Mouse (Mus musculus) hindbrain, embryonic 12.5 days (tissue): ENCODE measurements at regions not wholly inside any gene's neighbourhood (a gene's known extent, or its start where the extent isn't known, plus 50 kb on each side); places are given as distances from the start of the nearest gene placed in this dataset.

ENCODE experiments used
- ATAC-seq: fragments of 200-750 bp; cut with Nextera tagmentation; 2 replicates; pipeline ENCODE4 v1.8.0; 2017; ENCODE audit warnings: moderate TSS enrichment; ENCODE audit not compliant: low FRiP score
- H3K27ac ChIP-seq: fragments of 300-500 bp; sonication (generic); 2 replicates; pipeline ENCODE4 v1.5.1; 2016; ENCODE audit warnings: mild to moderate bottlenecking
- H3K27me3 ChIP-seq: fragments of 300-500 bp; sonication (generic); 2 replicates; pipeline ENCODE4 v1.6.1; 2016; ENCODE audit warnings: mild to moderate bottlenecking
- H3K36me3 ChIP-seq: fragments of 300-500 bp; sonication (generic); 2 replicates; pipeline ENCODE4 v1.6.1; 2016; ENCODE audit warnings: mild to moderate bottlenecking
- H3K4me1 ChIP-seq: fragments of 300-500 bp; sonication (generic); 2 replicates; pipeline ENCODE4 v1.6.1; 2016
- H3K4me2 ChIP-seq: fragments of 300-500 bp; sonication (generic); replicated peaks from 2 replicates; pipeline ENCODE4 v1.6.1; 2016; ENCODE audit warnings: mild to moderate bottlenecking
- H3K4me3 ChIP-seq: fragments of 300-500 bp; sonication (generic); 2 replicates; pipeline ENCODE4 v1.5.1; 2016; ENCODE audit warnings: mild to moderate bottlenecking
- H3K9ac ChIP-seq: fragments of 300-500 bp; sonication (generic); 2 replicates; pipeline ENCODE4 v1.6.1; 2016; ENCODE audit warnings: mild to moderate bottlenecking, moderate library complexity
- H3K9me3 ChIP-seq: fragments of 300-500 bp; sonication (generic); replicated peaks from 2 replicates; pipeline ENCODE4 v1.6.1; 2016; ENCODE audit warnings: mild to moderate bottlenecking
- WGBS: fragments of 180-500 bp; shearing (Covaris S2); methylation state at CpG from one replicate; pipeline ENCODE4 v1.1.7; 2016; 5-methylcytosine and 5-hydroxymethylcytosine counted together

DNA sequence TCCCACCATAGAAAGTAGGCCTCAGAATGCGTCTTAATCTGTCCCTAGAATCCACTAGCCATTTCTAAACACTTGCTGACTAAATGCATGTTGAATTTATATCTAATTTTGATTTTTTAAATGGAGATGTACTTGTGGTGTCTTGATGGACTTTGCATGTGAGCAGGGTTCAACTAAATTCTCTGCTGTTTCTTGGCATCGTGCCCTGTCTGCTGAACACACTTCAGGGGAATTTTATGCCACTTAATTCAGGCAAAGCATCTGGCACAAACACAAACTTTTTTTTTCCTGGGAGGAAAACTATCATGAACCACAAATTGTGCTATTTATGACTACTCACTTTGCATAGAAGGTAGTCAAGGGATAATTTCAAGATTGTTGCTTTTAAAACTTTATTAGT, 87.7 kb downstream of the Stc2 start:
- H3K9ac ChIP-seq: no peak overlapping the region
- H3K4me1 ChIP-seq: no peaks in the 10 kb centered on the region
- no peak overlapping the region for H3K4me3 ChIP-seq
- H3K27ac ChIP-seq: no peak overlapping the region
- ATAC-seq: no peak
- no peaks in the 10 kb centered on the region for H3K36me3 ChIP-seq
- no peaks in the 10 kb centered on the region for H3K9me3 ChIP-seq
- 84% methylated on average over 2 of the region's 2 CpGs for WGBS
- no peak overlapping the region for H3K4me2 ChIP-seq
- H3K27me3 ChIP-seq: no peaks in the 10 kb centered on the region

GRCm38 (mm10) chr11:31248467-31248866, 66.2 kb upstream of the Gm17332 start:
- WGBS: 29% methylated on average over 2 of the region's 2 CpGs
- no peaks in the 10 kb centered on the region for H3K27me3 ChIP-seq
- 0 out of 2 replicates have a peak, but pooled peaks have one; percentile 52 for ATAC-seq
- H3K4me3 ChIP-seq: no peak overlapping the region
- no peak overlapping the region for H3K27ac ChIP-seq
- no peak overlapping the region for H3K9ac ChIP-seq
- H3K9me3 ChIP-seq: no peaks in the 10 kb centered on the region
- no peaks in the 10 kb centered on the region for H3K4me1 ChIP-seq
- H3K4me2 ChIP-seq: no peak overlapping the region
- H3K36me3 ChIP-seq: no peaks in the 10 kb centered on the region
